Mouse (Mus musculus) liver, postnatal 0 days (tissue): Measurements from ENCODE around the gene Msi2. TPM values are rescaled to one million over a fixed set of nuclear protein-coding genes. Genes with fewer than 3 reads are reported as not detected.

ENCODE experiments used
- ATAC-seq: fragments of 200-750 bp; cut with Nextera tagmentation; 2 replicates; pipeline ENCODE4 v1.8.0; 2017; ENCODE audit warnings: mild to moderate bottlenecking, moderate library complexity
- DNase-seq: peaks from one replicate; pipeline ENCODE4 v3.0.0-alpha.2; 2016
- H3K27ac ChIP-seq: fragments of 300-500 bp; sonication (generic); 2 replicates; pipeline ENCODE4 v1.5.1; 2014; ENCODE audit warnings: antibody characterized with exemption, moderate library complexity, mild to moderate bottlenecking, low read depth
- H3K27me3 ChIP-seq: fragments of 300-500 bp; sonication (generic); 2 replicates; pipeline ENCODE4 v1.6.1; 2014; ENCODE audit warnings: low read length, control low read depth, mixed read lengths; ENCODE audit not compliant: insufficient read depth
- H3K36me3 ChIP-seq: fragments of 300-500 bp; sonication (generic); replicated peaks from 2 replicates; pipeline ENCODE4 v1.6.1; 2014; ENCODE audit warnings: mild to moderate bottlenecking, control low read depth, low read length, moderate library complexity, mixed read lengths; ENCODE audit not compliant: insufficient read depth
- H3K4me1 ChIP-seq: fragments of 300-500 bp; sonication (generic); 2 replicates; pipeline ENCODE4 v1.6.1; 2014; ENCODE audit warnings: antibody characterized with exemption, mild to moderate bottlenecking, control low read depth; ENCODE audit not compliant: insufficient read depth
- H3K4me2 ChIP-seq: fragments of 300-500 bp; sonication (generic); 2 replicates; pipeline ENCODE4 v1.6.1; 2014; ENCODE audit warnings: low read depth, mild to moderate bottlenecking, low read length, moderate library complexity, mixed read lengths
- H3K4me3 ChIP-seq: fragments of 300-500 bp; sonication (generic); 2 replicates; pipeline ENCODE4 v1.5.1; 2014; ENCODE audit warnings: low read depth, low read length
- H3K9ac ChIP-seq: fragments of 300-500 bp; sonication (generic); replicated peaks from 2 replicates; pipeline ENCODE4 v1.6.1; 2014; ENCODE audit warnings: mild to moderate bottlenecking, moderate library complexity
- H3K9me3 ChIP-seq: fragments of 300-500 bp; sonication (generic); 2 replicates; pipeline ENCODE4 v1.6.1; 2016; ENCODE audit warnings: mild to moderate bottlenecking, control low read depth, low read length, mixed read lengths
- CTCF ChIP-seq: sonication (generic); IDR thresholded peaks from 2 replicates; pipeline ENCODE4 v1.5.1; 2016; ENCODE audit warnings: antibody characterized with exemption, low read depth
- EP300 ChIP-seq: IDR thresholded peaks from 2 replicates; pipeline ENCODE4 v1.6.1; 2016; ENCODE audit warnings: antibody characterized with exemption, low read depth, mild to moderate bottlenecking
- WGBS: fragments of 180-500 bp; shearing (Covaris S2); extraction: QIAGEN DNeasy Blood & Tissue Kit; methylation state at CpG from one replicate; pipeline ENCODE4 v1.1.7; 2014; ENCODE audit not compliant: insufficient replicate concordance; 5-methylcytosine and 5-hydroxymethylcytosine counted together
- polyA plus RNA-seq: library from polyadenylated mRNA; unstranded; fragments of >200 nt; fragmentation: Nextera tagmentation; extraction: Ambion mirVana; gene quantifications from 2 replicates; pipeline ENCODE4 v1.2.1, GENCODE M21; 2015

Msi2 gene
- polyA plus RNA-seq, 1 experiment from 2014 or later = 3.7 TPM

DNA sequence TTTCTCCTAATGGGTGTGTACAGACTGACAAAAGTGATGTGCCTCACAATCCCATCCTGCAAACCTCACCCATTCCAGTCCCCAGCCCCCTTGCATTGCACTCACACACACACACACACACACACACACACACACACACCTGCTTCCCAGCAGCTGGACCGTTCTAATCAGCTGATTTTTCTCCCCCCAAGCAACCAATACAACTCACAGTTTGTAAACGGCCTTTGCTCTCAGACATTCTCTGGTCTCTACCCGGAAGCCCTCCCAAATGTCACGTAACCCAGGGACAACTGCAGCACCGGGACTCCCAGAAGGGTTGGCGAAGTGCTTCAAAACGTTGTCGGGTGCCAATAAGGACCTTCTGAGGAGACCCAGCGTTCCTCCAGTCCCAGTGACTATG lies 57.9 kb downstream of the Msi2 start:
- H3K36me3 ChIP-seq = peaks cover 10% of the 10 kb centered on the region; the same call in 1 of the 2 replicates
- peak overlapping the region; percentile 67 for H3K27ac ChIP-seq
- H3K4me1 ChIP-seq = 0 out of 2 replicates have a peak, but pooled peaks cover 10% of the 10 kb centered on the region
- H3K9me3 ChIP-seq = no peaks in the 10 kb centered on the region
- no peak for TF ChIP-seq EP300
- TF ChIP-seq CTCF = no peak
- H3K9ac ChIP-seq = no peak overlapping the region
- 68% methylated on average over 9 of the region's 9 CpGs for WGBS
- H3K4me3 ChIP-seq = no peak overlapping the region
- DNase-seq (no peak), ATAC-seq (peak; percentile 59; the same call in 1 of the 2 replicates)
- no peak overlapping the region for H3K4me2 ChIP-seq
- no peaks in the 10 kb centered on the region for H3K27me3 ChIP-seq

DNA sequence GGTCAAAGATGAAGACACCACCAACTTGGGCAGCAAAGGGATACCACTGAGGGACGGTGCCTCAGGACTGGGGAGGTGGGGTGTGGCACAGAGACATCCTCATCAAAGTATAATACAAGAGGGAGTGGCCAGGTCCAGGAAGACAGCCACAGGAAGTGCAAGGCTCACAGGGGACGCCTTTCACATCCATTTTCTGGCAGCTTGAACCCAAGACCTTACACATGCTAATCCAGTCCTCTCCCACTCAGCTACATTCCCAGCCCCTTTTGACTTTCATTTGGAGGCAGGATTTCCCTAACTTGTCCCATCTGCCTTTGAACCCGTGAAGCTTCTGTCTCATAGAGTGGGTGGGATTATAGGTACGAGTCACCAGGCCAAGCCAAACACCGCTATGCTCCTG lies 59.4 kb downstream of the Msi2 start:
- Histone ChIP-seq H3K9ac (no peak overlapping the region), H3K27me3 (no peaks in the 10 kb centered on the region), H3K27ac (no peak overlapping the region), H3K9me3 (no peaks in the 10 kb centered on the region), H3K4me3 (no peak overlapping the region), H3K36me3 (peaks cover 10% of the 10 kb centered on the region; the same call in 1 of the 2 replicates), H3K4me1 (0 out of 2 replicates have a peak, but pooled peaks cover 15% of the 10 kb centered on the region), H3K4me2 (no peak overlapping the region)
- ATAC-seq (no peak), DNase-seq (no peak)
- 78% methylated on average over 5 of the region's 5 CpGs for WGBS
- no peak for TF ChIP-seq EP300
- no peak for TF ChIP-seq CTCF

DNA sequence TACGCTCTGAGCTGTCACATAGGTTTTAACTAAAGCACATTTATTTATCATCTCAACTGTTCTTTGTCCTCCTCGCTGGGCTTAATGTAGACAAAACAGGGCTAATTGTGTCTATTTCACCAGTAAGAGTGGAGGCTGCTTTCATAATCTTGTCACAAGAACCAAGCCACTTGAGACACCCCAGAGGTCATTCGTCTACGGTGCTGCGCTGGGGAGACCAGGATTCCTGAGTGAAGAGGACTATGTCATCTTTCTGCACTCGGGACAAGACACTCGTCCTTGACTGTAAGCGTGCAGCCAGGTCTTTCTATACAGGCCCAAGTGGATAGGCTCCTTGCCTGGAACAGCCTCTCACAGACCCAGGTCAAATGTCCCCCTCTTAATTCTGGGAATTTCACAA lies 62.5 kb downstream of the Msi2 start:
- H3K27me3 ChIP-seq = no peaks in the 10 kb centered on the region
- peaks cover 4% of the 10 kb centered on the region; the same call in 1 of the 2 replicates for H3K36me3 ChIP-seq
- WGBS = 85% methylated on average over 8 of the region's 8 CpGs

DNA sequence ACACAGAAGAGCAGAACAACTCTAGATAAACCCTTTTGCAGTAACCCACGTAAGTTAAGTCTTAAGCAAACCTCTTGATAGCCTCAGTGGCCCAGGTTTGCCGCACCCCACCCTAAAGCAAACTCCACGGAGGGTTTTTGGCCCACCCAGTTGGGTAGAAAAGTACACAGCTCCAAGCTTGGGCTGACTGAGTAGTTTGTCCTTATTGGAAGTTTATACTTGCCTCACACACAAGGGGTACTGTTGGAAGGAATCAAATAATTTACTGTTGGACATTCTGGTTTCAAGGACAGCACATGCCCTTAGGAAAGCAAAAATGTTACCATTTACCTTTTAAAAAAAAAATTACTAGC lies 63.1 kb downstream of the Msi2 start:
- H3K4me1 ChIP-seq = peaks cover 8% of the 10 kb centered on the region; the same call in 1 of the 2 replicates

More for the DNA sequence above, 62.5 kb downstream of the Msi2 start:
- no peak overlapping the region for H3K27ac ChIP-seq
- H3K4me2 ChIP-seq = no peak overlapping the region
- DNase-seq (no peak), ATAC-seq (no peak)
- H3K4me3 ChIP-seq = no peak overlapping the region
- H3K9me3 ChIP-seq = no peaks in the 10 kb centered on the region
- TF ChIP-seq EP300 = no peak
- TF ChIP-seq CTCF = no peak
- H3K4me1 ChIP-seq = peaks cover 8% of the 10 kb centered on the region; the same call in 1 of the 2 replicates
- no peak overlapping the region for H3K9ac ChIP-seq

DNA sequence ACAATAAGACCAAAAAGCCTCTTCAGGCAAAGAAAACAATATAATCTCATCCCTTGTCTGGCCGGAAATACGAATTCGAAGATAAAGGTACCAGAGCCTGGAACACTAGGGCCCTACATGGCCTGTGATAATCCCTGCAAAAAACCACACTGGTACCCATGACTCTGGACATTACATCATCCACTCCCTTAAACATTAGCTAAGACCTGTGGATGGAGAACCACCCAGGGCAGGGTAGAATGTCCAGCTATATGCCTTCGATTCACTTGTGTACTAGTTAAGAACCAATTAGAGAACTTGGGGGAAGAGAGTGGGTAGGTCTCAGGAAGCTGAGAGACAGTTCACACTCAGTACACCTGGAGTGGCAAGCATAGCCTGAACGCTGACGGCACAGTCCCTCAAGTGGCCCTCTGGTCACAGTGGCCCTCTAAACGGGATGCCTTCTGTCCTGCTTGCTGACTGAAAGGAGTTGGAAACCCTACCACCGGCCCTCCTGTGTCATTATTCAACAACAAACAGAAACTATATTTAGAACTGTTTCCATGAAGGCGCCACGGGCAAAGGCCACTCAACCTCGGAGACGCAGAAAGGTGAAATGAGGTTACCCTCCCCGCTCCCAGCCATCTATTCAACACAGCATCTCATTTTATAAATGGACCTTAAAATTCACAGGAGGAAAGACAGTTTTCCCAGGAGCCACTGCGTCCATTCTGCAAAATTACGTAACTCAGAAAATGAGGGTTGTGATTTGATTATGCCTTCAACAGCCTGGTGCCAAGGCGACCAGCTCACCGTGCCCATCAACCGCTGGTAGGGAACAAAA lies 63.7 kb downstream of the Msi2 start:
- peak; percentile 84 for ATAC-seq
- no peak overlapping the region for H3K27ac ChIP-seq

More for the DNA sequence above, 63.1 kb downstream of the Msi2 start:
- H3K27me3 ChIP-seq = no peaks in the 10 kb centered on the region
- H3K4me2 ChIP-seq = no peak overlapping the region
- 79% methylated on average over 3 of the region's 3 CpGs for WGBS
- no peaks in the 10 kb centered on the region for H3K9me3 ChIP-seq
- DNase-seq (no peak), ATAC-seq (no peak)
- H3K4me3 ChIP-seq = no peak overlapping the region
- H3K27ac ChIP-seq = no peak overlapping the region
- H3K36me3 ChIP-seq = peaks cover 4% of the 10 kb centered on the region; the same call in 1 of the 2 replicates
- H3K9ac ChIP-seq = no peak overlapping the region
- TF ChIP-seq EP300 (no peak), CTCF (no peak)

DNA sequence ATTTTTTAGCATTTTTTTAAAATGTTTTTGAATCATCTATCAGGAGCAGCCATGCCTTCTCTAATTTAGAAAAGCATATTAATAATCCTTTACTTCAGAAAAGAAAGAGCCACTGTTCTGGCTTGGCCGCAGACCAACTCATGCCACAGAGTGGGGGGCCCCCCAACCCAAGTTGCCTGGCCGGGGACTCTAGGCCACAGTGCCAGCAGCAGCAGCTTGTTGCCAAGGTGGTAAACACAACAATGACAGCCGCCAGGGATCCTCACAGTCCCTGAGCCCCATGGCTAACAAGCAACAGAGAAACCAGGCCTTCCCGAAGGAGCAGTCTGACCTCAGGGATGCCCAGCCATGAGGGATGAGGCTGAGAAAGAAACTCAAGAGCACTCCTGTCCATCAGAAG lies 68.0 kb downstream of the Msi2 start:
- Histone ChIP-seq H3K36me3 (0 out of 2 replicates have a peak, but pooled peaks cover 7% of the 10 kb centered on the region), H3K27ac (no peak overlapping the region), H3K4me3 (no peak overlapping the region), H3K27me3 (no peaks in the 10 kb centered on the region), H3K9ac (no peak overlapping the region), H3K4me1 (peaks cover 8% of the 10 kb centered on the region; the same call in 1 of the 2 replicates), H3K4me2 (no peak overlapping the region), H3K9me3 (no peaks in the 10 kb centered on the region)
- TF ChIP-seq EP300 (no peak), CTCF (no peak)
- DNase-seq (no peak), ATAC-seq (no peak)
- WGBS = 77% methylated on average over 4 of the region's 4 CpGs

More for the DNA sequence above, 63.7 kb downstream of the Msi2 start:
- Histone ChIP-seq H3K36me3 (peaks cover 4% of the 10 kb centered on the region; the same call in 1 of the 2 replicates), H3K4me1 (peaks cover 8% of the 10 kb centered on the region; the same call in 1 of the 2 replicates), H3K27me3 (no peaks in the 10 kb centered on the region), H3K4me3 (no peak overlapping the region), H3K9me3 (no peaks in the 10 kb centered on the region), H3K9ac (no peak overlapping the region), H3K4me2 (no peak overlapping the region)
- no peak for DNase-seq
- WGBS = 69% methylated on average over 18 of the region's 18 CpGs
- TF ChIP-seq CTCF = no peak
- no peak for TF ChIP-seq EP300
